Mouse (Mus musculus): Measurements from ENCODE around the gene H2-Aa. TPM values are rescaled to one million over a fixed set of nuclear protein-coding genes. Genes with fewer than 3 reads are reported as not detected.

H2-Aa gene
- polyA plus RNA-seq, 1 experiment: 1,846 TPM

DNA sequence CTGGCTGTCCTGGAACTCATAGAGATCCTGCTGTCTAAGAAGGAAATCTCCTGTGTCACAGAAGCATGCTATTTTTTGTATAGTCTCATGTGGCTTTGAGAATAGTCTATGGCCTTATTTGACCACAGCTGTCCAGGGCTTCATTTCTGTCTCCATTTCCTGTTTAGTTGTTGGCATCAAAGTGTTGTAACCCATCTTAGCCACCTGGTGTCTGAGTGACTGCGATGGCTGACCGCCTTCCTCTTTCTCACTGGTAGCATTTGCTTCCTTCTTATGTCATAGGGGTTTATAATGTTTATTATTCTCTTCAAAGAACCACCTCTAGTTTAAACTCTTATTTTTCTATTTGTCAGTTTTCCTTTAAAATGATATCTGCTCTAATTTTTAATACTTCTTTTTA is 38.9 kb downstream of the H2-Aa start:
- TF ChIP-seq POLR2A (IDR thresholded peaks at IDR 0.05; ENCODE audit: low read depth, low read length) (no peak), CTCF (IDR thresholded peaks at IDR 0.05; ENCODE audit: extremely low read depth, insufficient read depth, insufficient read length, insufficient replicate concordance) (peak; percentile 19; the same call in 1 of the 2 replicates)
- peaks cover 11% of the 10 kb centered on the region for H3K36me3 ChIP-seq (ENCODE audit: control insufficient read depth, insufficient read depth, low read length)
- no peak overlapping the region for H3K4me3 ChIP-seq (ENCODE audit: extremely low read depth, insufficient read depth, insufficient read length)
- 10% methylated on average over 2 of the region's 2 CpGs for WGBS
- peaks cover 4% of the 10 kb centered on the region; the same call in 1 of the 2 replicates for H3K4me1 ChIP-seq (ENCODE audit: control insufficient read depth, insufficient read depth, insufficient read length)
- no peak for DNase-seq (ENCODE audit: low read depth in 1 of 2, low spot score in 2 of 2)
- H3K27ac ChIP-seq (ENCODE audit: insufficient read depth, low read length): no peak overlapping the region
- H3K27me3 ChIP-seq (ENCODE audit: control insufficient read depth, insufficient read depth, low read length): no peaks in the 10 kb centered on the region

DNA sequence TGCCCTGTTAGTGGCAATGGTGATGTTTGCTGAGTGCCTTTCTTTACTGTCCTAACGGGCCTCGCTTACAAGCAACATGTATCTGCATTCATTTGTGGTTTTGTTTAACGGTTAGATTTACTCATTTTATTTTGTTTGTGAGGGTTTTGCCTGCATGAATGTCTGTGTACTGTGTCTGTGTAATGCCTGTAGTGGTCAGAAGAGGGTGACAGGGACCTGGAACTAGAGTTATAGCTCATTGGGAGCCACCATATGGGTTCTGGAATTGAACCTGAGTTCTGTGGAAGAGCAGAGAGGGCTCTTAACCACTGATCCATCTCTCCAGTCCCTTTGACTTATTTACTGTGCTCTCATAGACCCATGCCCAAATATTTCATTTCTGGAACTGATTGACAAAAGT is 40.6 kb downstream of the H2-Aa start:
- Histone ChIP-seq H3K27me3 (ENCODE audit: control insufficient read depth, insufficient read depth, low read length) (no peaks in the 10 kb centered on the region), H3K4me3 (ENCODE audit: extremely low read depth, insufficient read depth, insufficient read length) (no peak overlapping the region), H3K4me1 (ENCODE audit: control insufficient read depth, insufficient read depth, insufficient read length) (peaks cover 4% of the 10 kb centered on the region; the same call in 1 of the 2 replicates), H3K36me3 (ENCODE audit: control insufficient read depth, insufficient read depth, low read length) (peaks cover 21% of the 10 kb centered on the region), H3K27ac (ENCODE audit: insufficient read depth, low read length) (no peak overlapping the region)
- DNase-seq (ENCODE audit: low read depth in 1 of 2, low spot score in 2 of 2): no peak
- 70% methylated on average over 3 of the region's 3 CpGs for WGBS
- no peak for TF ChIP-seq CTCF (IDR thresholded peaks at IDR 0.05; ENCODE audit: extremely low read depth, insufficient read depth, insufficient read length, insufficient replicate concordance)
- no peak for TF ChIP-seq POLR2A (IDR thresholded peaks at IDR 0.05; ENCODE audit: low read depth, low read length)

DNA sequence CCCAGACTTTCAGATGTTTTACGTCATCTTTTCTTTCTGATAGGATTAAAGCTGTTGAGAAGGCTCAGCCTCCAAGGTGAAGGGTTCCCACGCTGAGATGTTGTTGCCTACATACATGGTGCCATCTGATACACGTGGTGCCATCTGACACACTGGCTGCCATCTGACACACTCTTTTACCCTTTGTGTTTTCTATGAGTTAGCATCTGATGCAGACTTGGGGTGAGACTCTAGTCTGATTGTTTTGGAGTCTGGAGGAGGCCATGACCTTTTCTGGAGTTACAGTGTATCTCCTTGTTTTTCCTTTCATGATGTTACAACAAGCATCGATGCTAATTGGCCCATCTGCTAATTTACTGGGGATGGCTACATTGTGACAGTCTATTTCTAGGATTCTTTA is 43.0 kb downstream of the H2-Aa start:
- Histone ChIP-seq H3K27me3 (ENCODE audit: control insufficient read depth, insufficient read depth, low read length) (no peaks in the 10 kb centered on the region), H3K27ac (ENCODE audit: insufficient read depth, low read length) (no peak overlapping the region), H3K36me3 (ENCODE audit: control insufficient read depth, insufficient read depth, low read length) (peaks cover 29% of the 10 kb centered on the region), H3K4me1 (ENCODE audit: control insufficient read depth, insufficient read depth, insufficient read length) (peaks cover 7% of the 10 kb centered on the region; the same call in 1 of the 2 replicates), H3K4me3 (ENCODE audit: extremely low read depth, insufficient read depth, insufficient read length) (no peak overlapping the region)
- WGBS: 88% methylated on average over 4 of the region's 4 CpGs
- no peak for DNase-seq (ENCODE audit: low read depth in 1 of 2, low spot score in 2 of 2)
- TF ChIP-seq CTCF (IDR thresholded peaks at IDR 0.05; ENCODE audit: extremely low read depth, insufficient read depth, insufficient read length, insufficient replicate concordance) (no peak), POLR2A (IDR thresholded peaks at IDR 0.05; ENCODE audit: low read depth, low read length) (no peak)

DNA sequence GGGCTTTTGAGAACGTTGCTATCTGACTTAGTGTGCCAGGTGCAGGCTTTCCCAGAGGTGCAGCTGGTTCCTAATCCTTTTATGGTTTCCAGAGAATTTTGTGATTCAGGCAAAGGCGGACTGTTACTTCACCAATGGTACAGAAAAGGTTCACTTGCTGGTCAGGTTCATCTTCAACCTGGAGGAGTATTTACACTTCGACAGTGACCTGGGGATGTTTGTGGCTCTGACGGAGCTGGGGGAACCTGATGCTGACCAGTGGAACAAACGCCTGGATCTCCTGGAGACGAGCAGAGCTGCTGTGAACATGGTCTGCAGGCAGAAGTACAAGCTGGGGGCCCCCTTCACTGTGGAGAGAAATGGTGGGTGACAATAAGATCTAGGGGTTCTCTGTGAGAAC is 46.7 kb downstream of the H2-Aa start:
- H3K36me3 ChIP-seq (ENCODE audit: control insufficient read depth, insufficient read depth, low read length): peaks cover 29% of the 10 kb centered on the region
- H3K4me1 ChIP-seq (ENCODE audit: control insufficient read depth, insufficient read depth, insufficient read length): peaks cover 4% of the 10 kb centered on the region; the same call in 1 of the 2 replicates
- no peak for DNase-seq (ENCODE audit: low read depth in 1 of 2, low spot score in 2 of 2)
- TF ChIP-seq POLR2A (IDR thresholded peaks at IDR 0.05; ENCODE audit: low read depth, low read length) (no peak), CTCF (IDR thresholded peaks at IDR 0.05; ENCODE audit: extremely low read depth, insufficient read depth, insufficient read length, insufficient replicate concordance) (no peak)
- WGBS: 82% methylated on average over 6 of the region's 6 CpGs
- no peaks in the 10 kb centered on the region for H3K27me3 ChIP-seq (ENCODE audit: control insufficient read depth, insufficient read depth, low read length)
- no peak overlapping the region; the same call in 1 of the 2 replicates for H3K4me3 ChIP-seq (ENCODE audit: extremely low read depth, insufficient read depth, insufficient read length)
- peak overlapping the region; percentile 45 for H3K27ac ChIP-seq (ENCODE audit: insufficient read depth, low read length)

DNA sequence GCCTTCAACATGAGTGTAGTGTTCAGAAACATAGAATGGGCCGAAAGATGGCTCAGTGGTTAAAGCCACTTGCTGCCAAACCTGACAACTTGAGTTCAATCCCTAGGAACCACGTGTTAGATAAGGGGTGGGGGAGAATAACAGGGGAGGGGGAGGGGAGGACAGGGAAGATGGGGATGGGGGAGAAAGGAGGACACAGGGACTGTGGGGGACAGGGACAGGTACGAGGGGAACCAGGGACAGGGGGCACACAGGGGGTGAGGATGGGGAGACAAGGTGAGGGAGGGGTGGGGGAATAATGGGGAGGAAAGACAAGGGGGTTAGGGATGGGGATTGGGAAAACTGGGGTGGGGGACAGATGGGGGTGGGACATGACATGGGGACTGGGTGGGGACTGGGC is 47.3 kb downstream of the H2-Aa start:
- peak overlapping the region; percentile 100 for H3K27ac ChIP-seq (ENCODE audit: insufficient read depth, low read length)
- H3K27me3 ChIP-seq (ENCODE audit: control insufficient read depth, insufficient read depth, low read length): no peaks in the 10 kb centered on the region
- H3K36me3 ChIP-seq (ENCODE audit: control insufficient read depth, insufficient read depth, low read length): peaks cover 26% of the 10 kb centered on the region
- no peak for TF ChIP-seq CTCF (IDR thresholded peaks at IDR 0.05; ENCODE audit: extremely low read depth, insufficient read depth, insufficient read length, insufficient replicate concordance)
- TF ChIP-seq POLR2A (IDR thresholded peaks at IDR 0.05; ENCODE audit: low read depth, low read length): no peak
- peak overlapping the region; percentile 61 for H3K4me3 ChIP-seq (ENCODE audit: extremely low read depth, insufficient read depth, insufficient read length)
- DNase-seq (ENCODE audit: low read depth in 1 of 2, low spot score in 2 of 2): no peak
- H3K4me1 ChIP-seq (ENCODE audit: control insufficient read depth, insufficient read depth, insufficient read length): peaks cover 4% of the 10 kb centered on the region; the same call in 1 of the 2 replicates
- 24% methylated on average over 3 of the region's 3 CpGs for WGBS

DNA sequence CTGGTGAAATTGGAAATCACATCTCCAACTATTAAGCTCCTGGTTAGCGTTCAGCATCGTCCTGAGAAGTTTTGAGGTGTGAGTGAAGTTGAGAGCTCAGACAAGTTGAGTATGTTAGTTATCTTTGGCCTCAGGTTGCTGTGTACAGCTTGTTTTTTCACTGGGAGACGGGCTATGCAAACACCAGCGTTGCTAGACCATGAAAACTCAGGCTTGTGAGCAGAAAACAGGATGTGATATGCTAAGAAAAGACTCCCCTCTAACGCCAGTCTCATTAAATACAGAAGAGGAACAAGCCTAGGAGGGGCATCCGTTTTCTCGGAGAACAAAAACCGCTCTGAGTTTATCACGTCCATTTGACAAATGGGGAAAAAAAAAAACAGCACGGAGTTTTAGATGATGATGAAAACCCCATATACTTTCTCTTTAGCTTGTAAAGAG is 48.0 kb downstream of the H2-Aa start:
- no peaks in the 10 kb centered on the region for H3K27me3 ChIP-seq (ENCODE audit: control insufficient read depth, insufficient read depth, low read length)
- H3K4me1 ChIP-seq (ENCODE audit: control insufficient read depth, insufficient read depth, insufficient read length): peaks cover 4% of the 10 kb centered on the region; the same call in 1 of the 2 replicates
- H3K4me3 ChIP-seq (ENCODE audit: extremely low read depth, insufficient read depth, insufficient read length): peak overlapping the region; percentile 71
- no peak for TF ChIP-seq CTCF (IDR thresholded peaks at IDR 0.05; ENCODE audit: extremely low read depth, insufficient read depth, insufficient read length, insufficient replicate concordance)
- peak; percentile 66 for TF ChIP-seq POLR2A (IDR thresholded peaks at IDR 0.05; ENCODE audit: low read depth, low read length)
- peak overlapping the region; percentile 100 for H3K27ac ChIP-seq (ENCODE audit: insufficient read depth, low read length)
- peaks cover 26% of the 10 kb centered on the region for H3K36me3 ChIP-seq (ENCODE audit: control insufficient read depth, insufficient read depth, low read length)
- WGBS: 5% methylated on average over 10 of the region's 10 CpGs
- peak; percentile 55 to 93 for DNase-seq (ENCODE audit: low read depth in 1 of 2, low spot score in 2 of 2)

DNA sequence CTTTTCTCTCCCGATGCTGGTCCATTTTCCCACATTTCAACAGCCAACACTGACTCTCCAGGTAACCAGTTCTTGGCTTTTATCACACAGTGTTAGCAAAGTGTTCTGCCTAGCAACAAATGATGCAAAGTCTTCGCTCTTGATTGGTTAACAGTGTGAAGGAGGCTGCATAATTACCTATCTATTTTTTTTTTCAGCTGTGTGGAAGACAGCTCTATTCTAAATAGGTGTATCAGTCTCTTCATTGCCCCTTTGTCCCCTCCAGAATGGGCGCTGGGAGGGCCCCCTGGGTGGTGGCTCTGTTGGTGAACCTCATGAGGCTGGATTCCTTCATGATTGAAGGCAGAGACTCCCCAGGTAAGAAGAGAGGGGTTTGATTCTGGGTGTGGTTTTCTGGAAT is 48.9 kb downstream of the H2-Aa start, which contains the start of gene H2-Ob:
Gene H2-Ob (plus strand): TSS at position 198 of the 400 bp plus-strand sequence.
- Histone ChIP-seq H3K4me3 (ENCODE audit: extremely low read depth, insufficient read depth, insufficient read length) (peak within 1 kb of the TSS; percentile 77), H3K36me3 (ENCODE audit: control insufficient read depth, insufficient read depth, low read length) (peaks cover 18% of the 10 kb centered on the region), H3K27ac (ENCODE audit: insufficient read depth, low read length) (peak within 1 kb of the TSS; percentile 100), H3K4me1 (ENCODE audit: control insufficient read depth, insufficient read depth, insufficient read length) (peaks cover 4% of the 10 kb centered on the region; the same call in 1 of the 2 replicates), H3K27me3 (ENCODE audit: control insufficient read depth, insufficient read depth, low read length) (no peaks in the 10 kb centered on the region)
- TF ChIP-seq POLR2A (IDR thresholded peaks at IDR 0.05; ENCODE audit: low read depth, low read length) (0 out of 2 replicates have a peak, but pooled peaks have one; percentile 18), CTCF (IDR thresholded peaks at IDR 0.05; ENCODE audit: extremely low read depth, insufficient read depth, insufficient read length, insufficient replicate concordance) (no peak)
- peak; percentile 80 to 94 for DNase-seq (ENCODE audit: low read depth in 1 of 2, low spot score in 2 of 2)
- WGBS: 25% methylated on average over 3 of the region's 3 CpGs

Measured in spleen, adult 2 months (tissue).